Mouse (Mus musculus) lung, embryonic 14.5 days (tissue): Measurements from ENCODE around the gene Ugt1a5. TPM values are rescaled to one million over a fixed set of nuclear protein-coding genes. Genes with fewer than 3 reads are reported as not detected.
"Not testable (repeated sequence)": the region's sequence is repeated elsewhere in the genome, so short reads cannot be mapped to it uniquely, and the experiment has no call there.

Source experiments
- ATAC-seq: fragments of 200-750 bp; cut with Nextera tagmentation; 2 replicates; pipeline ENCODE4 v1.8.0; 2017; ENCODE audit warnings: mild to moderate bottlenecking, moderate TSS enrichment, moderate library complexity; ENCODE audit not compliant: insufficient read depth
- DNase-seq: peaks from one replicate; pipeline ENCODE4 v3.0.0-alpha.2; 2015
- H3K27ac ChIP-seq: fragments of 300-500 bp; sonication (generic); 2 replicates; pipeline ENCODE4 v1.5.1; 2014; ENCODE audit warnings: low read depth, mild to moderate bottlenecking, moderate library complexity
- H3K27me3 ChIP-seq: fragments of 300-500 bp; sonication (generic); 2 replicates; pipeline ENCODE4 v1.6.1; 2014; ENCODE audit warnings: low read length, control low read depth; ENCODE audit not compliant: insufficient read depth
- H3K36me3 ChIP-seq: fragments of 300-500 bp; sonication (generic); 2 replicates; pipeline ENCODE4 v1.6.1; 2014; ENCODE audit warnings: control low read depth; ENCODE audit not compliant: insufficient read depth
- H3K4me1 ChIP-seq: fragments of 300-500 bp; sonication (generic); 2 replicates; pipeline ENCODE4 v1.6.1; 2014; ENCODE audit warnings: antibody characterized with exemption, control low read depth; ENCODE audit not compliant: insufficient read depth
- H3K4me2 ChIP-seq: fragments of 300-500 bp; sonication (generic); 2 replicates; pipeline ENCODE4 v1.6.1; 2014; ENCODE audit warnings: mild to moderate bottlenecking
- H3K4me3 ChIP-seq: fragments of 300-500 bp; sonication (generic); 2 replicates; pipeline ENCODE4 v1.5.1; 2014; ENCODE audit warnings: low read depth, low read length
- H3K9ac ChIP-seq: fragments of 300-500 bp; sonication (generic); 2 replicates; pipeline ENCODE4 v1.6.1; 2014
- H3K9me3 ChIP-seq: fragments of 300-500 bp; sonication (generic); 2 replicates; pipeline ENCODE4 v1.6.1; 2016; ENCODE audit warnings: low read depth, low read length, control low read depth
- CTCF ChIP-seq: IDR thresholded peaks from 2 replicates; pipeline ENCODE4 v1.5.1; 2016; ENCODE audit warnings: antibody characterized with exemption, low read depth
- WGBS: fragments of 180-500 bp; shearing (Covaris S2); extraction: QIAGEN DNeasy Blood & Tissue Kit; methylation state at CpG from one replicate; pipeline ENCODE4 v1.1.7; 2014; 5-methylcytosine and 5-hydroxymethylcytosine counted together
- polyA plus RNA-seq: library from polyadenylated mRNA; unstranded; fragments of >200 nt; fragmentation: Nextera tagmentation; extraction: Ambion mirVana; gene quantifications from 2 replicates; pipeline ENCODE4 v1.2.1, GENCODE M21; 2014

Ugt1a5 gene
- polyA plus RNA-seq, 1 experiment from 2014 or later, result not detected

GRCm38 (mm10) chr1:88136646-88137045, 29.2 kb upstream of the Ugt1a5 start:
- H3K9me3 ChIP-seq, result no peaks in the 10 kb centered on the region
- no peak overlapping the region for H3K27ac ChIP-seq
- WGBS, result 61% methylated on average over 2 of the region's 2 CpGs
- no peaks in the 10 kb centered on the region for H3K36me3 ChIP-seq
- H3K4me3 ChIP-seq, result no peak overlapping the region
- H3K4me2 ChIP-seq, result no peak overlapping the region
- peaks cover 6% of the 10 kb centered on the region for H3K4me1 ChIP-seq
- ATAC-seq (no peak), DNase-seq (no peak)
- H3K27me3 ChIP-seq, result no peaks in the 10 kb centered on the region
- H3K9ac ChIP-seq, result no peak overlapping the region
- no peak for TF ChIP-seq CTCF

DNA sequence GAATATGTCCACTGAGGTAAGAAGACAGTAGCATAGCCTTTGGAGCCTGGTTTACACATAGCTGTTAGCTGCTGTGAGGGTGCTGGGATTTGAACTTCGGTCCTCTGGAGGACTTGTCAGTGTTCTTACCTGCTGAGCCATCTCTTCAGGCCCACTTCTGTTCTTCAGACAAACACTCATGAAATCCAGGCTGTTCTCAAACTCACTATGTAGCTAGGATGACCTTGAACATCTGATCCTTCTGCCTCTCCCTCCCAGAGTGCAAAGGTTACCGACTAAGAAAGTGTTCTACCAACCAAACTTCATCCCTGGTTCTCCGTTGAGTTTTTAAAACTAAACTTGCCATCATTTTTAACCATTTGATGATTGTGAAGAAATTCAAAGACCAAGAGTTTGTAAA, 28.5 kb upstream of the Ugt1a5 start:
- WGBS, result 76% methylated on average over 3 of the region's 3 CpGs

GRCm38 (mm10) chr1:88138145-88138544, 27.7 kb upstream of the Ugt1a5 start:
- DNase-seq, result no peak
- no peaks in the 10 kb centered on the region for H3K36me3 ChIP-seq
- no peak overlapping the region for H3K27ac ChIP-seq
- no peaks in the 10 kb centered on the region for H3K27me3 ChIP-seq
- 82% methylated on average over 1 of the region's 1 CpGs for WGBS
- no peak overlapping the region for H3K9ac ChIP-seq
- TF ChIP-seq CTCF, result no peak
- H3K4me3 ChIP-seq, result no peak overlapping the region
- no peak for ATAC-seq
- H3K4me1 ChIP-seq, result peaks cover 6% of the 10 kb centered on the region
- H3K4me2 ChIP-seq, result no peak overlapping the region
- H3K9me3 ChIP-seq, result no peaks in the 10 kb centered on the region

More for the DNA sequence above, 28.5 kb upstream of the Ugt1a5 start:
- H3K27me3 ChIP-seq, result no peaks in the 10 kb centered on the region
- H3K27ac ChIP-seq, result no peak overlapping the region
- no peak overlapping the region for H3K4me3 ChIP-seq
- ATAC-seq (no peak), DNase-seq (no peak)
- H3K9me3 ChIP-seq, result no peaks in the 10 kb centered on the region
- no peak overlapping the region for H3K4me2 ChIP-seq
- no peaks in the 10 kb centered on the region for H3K36me3 ChIP-seq
- H3K9ac ChIP-seq, result no peak overlapping the region
- no peak for TF ChIP-seq CTCF
- peaks cover 6% of the 10 kb centered on the region for H3K4me1 ChIP-seq

DNA sequence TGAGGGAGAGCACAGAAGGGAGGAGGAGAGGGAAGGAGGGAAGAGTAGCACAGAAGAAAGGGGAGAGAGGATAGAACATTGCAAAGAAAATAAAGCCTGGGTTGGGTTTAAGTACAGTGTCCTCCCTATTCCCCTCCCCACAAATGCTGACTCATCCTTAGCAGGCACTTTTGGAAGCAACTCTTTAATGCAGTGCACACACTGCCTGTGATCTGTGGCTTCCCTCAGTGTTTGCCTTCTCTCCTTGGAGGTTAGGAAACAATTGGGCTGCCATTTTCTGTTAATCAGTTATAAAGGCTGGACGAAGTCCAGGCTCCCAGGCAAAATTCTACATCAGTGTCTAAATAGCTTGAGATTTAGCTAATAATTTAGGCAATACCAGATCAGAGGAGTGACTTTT, 25.3 kb upstream of the Ugt1a5 start:
- H3K36me3 ChIP-seq, H3K9me3 ChIP-seq, H3K4me3 ChIP-seq, H3K27me3 ChIP-seq, H3K27ac ChIP-seq, H3K4me1 ChIP-seq, H3K9ac ChIP-seq, H3K4me2 ChIP-seq: not testable (repeated sequence)
- WGBS, result 44% methylated on average over 1 of the region's 1 CpGs
- DNase-seq (peak; percentile 30), ATAC-seq (peak; percentile 56; the same call in 1 of the 2 replicates)

DNA sequence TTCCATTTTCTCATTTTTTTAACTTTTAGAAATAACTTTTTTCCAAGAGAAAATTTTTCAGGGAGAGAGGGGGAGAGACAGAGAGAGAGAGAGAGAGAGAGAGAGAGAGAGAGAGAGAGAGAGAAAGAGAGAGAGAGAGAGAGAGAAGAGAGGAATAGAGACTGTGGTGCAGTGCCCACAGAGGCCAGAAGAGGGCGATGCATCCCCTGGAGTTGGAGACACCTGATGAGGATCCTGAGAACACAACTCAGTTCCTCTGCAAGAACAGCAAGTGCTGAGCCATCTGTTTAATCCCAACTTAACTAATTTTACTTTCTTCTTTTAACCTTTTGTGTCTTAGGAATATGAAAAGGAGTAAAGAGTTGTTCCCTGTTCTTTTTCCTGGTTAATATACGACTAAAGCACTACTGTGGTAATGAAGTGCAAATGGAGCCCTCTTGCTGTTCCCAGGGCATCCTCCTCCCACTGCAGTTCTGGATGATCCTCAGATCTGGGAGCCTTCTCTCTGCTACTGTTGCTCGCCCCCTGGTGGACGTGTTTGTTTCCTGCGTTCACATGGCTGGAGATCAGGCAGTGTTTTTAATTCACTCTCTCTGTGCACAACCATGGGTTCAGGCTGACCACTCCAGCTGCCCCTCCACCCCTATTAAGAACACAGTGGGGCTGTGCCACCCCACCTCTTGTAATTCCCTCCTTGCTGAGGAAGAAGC, 21.7 kb upstream of the Ugt1a5 start:
- H3K36me3 ChIP-seq, H3K9ac ChIP-seq, H3K27me3 ChIP-seq, H3K4me3 ChIP-seq, H3K27ac ChIP-seq, H3K9me3 ChIP-seq, H3K4me1 ChIP-seq, H3K4me2 ChIP-seq: not testable (repeated sequence)
- 4% methylated on average over 5 of the region's 5 CpGs for WGBS
- DNase-seq (peak; percentile 57), ATAC-seq (peak; percentile 63; the same call in 1 of the 2 replicates)
- TF ChIP-seq CTCF, result peak; percentile 52

- not testable (repeated sequence) for H3K27ac ChIP-seq, H3K9ac ChIP-seq, H3K4me3 ChIP-seq, ATAC-seq, H3K4me1 ChIP-seq, H3K4me2 ChIP-seq, H3K9me3 ChIP-seq, H3K36me3 ChIP-seq, H3K27me3 ChIP-seq
- DNase-seq, result peak; percentile 24
- TF ChIP-seq CTCF, result peak; percentile 44
- WGBS, result 55% methylated on average over 2 of the region's 2 CpGs
Measured at GRCm38 (mm10) chr1:88145278-88145677, 20.5 kb upstream of the Ugt1a5 start.

DNA sequence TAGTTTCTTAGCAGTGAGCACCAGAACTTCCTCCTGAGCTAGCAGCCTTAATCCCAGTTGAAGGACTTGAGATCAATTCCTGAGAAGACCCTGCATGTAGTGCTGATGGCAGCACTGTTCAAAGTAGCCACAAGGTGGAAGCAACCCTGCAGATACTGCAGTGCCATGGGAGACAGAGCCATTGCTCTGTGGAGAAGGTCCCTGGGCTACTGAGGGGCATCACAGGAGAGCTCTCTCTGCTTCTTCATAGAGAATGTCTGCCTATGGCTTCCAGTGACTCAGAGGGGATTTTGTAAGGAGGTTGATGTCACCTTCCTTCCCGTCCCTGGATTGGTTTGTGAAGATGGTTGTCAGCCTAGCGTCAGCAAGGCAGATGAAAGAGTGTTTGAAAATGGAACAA, 15.7 kb upstream of the Ugt1a5 start:
- peak; percentile 44 for TF ChIP-seq CTCF

GRCm38 (mm10) chr1:88158430-88158829, 7.4 kb upstream of the Ugt1a5 start:
- H3K36me3 ChIP-seq, result no peaks in the 10 kb centered on the region
- no peak overlapping the region for H3K4me2 ChIP-seq
- ATAC-seq (no peak), DNase-seq (no peak)
- no peak overlapping the region for H3K9ac ChIP-seq
- TF ChIP-seq CTCF, result no peak
- no peaks in the 10 kb centered on the region for H3K27me3 ChIP-seq
- H3K27ac ChIP-seq, result no peak overlapping the region
- no peak overlapping the region for H3K4me3 ChIP-seq
- 68% methylated on average over 2 of the region's 2 CpGs for whole genome bisulfite sequencing
- no peaks in the 10 kb centered on the region for H3K4me1 ChIP-seq
- no peaks in the 10 kb centered on the region for H3K9me3 ChIP-seq

More for the DNA sequence above, 15.7 kb upstream of the Ugt1a5 start:
- H3K27ac ChIP-seq, H3K4me3 ChIP-seq, H3K9me3 ChIP-seq, ATAC-seq, H3K36me3 ChIP-seq, H3K27me3 ChIP-seq, H3K9ac ChIP-seq, H3K4me1 ChIP-seq, H3K4me2 ChIP-seq: not testable (repeated sequence)
- peak; percentile 12 for DNase-seq
- 56% methylated on average over 2 of the region's 2 CpGs for WGBS

- not testable (repeated sequence) for H3K9ac ChIP-seq, H3K9me3 ChIP-seq, H3K4me3 ChIP-seq, ATAC-seq, DNase-seq, H3K4me1 ChIP-seq, H3K36me3 ChIP-seq, H3K27me3 ChIP-seq, H3K4me2 ChIP-seq, H3K27ac ChIP-seq
- 83% methylated on average over 5 of the region's 7 CpGs for WGBS
Measured at GRCm38 (mm10) chr1:88172190-88172589, 6.4 kb downstream of the Ugt1a5 start.
